Mouse (Mus musculus): Measurements from ENCODE around the gene Plxdc1. TPM values are rescaled to one million over a fixed set of nuclear protein-coding genes. Genes with fewer than 3 reads are reported as not detected.
A peak's percentile ranks its signal among the peaks of the same experiment; 100 is the strongest.

Gene Plxdc1
- polyA plus RNA-seq, 1 experiment from 2014 or later: 0.44 TPM

DNA sequence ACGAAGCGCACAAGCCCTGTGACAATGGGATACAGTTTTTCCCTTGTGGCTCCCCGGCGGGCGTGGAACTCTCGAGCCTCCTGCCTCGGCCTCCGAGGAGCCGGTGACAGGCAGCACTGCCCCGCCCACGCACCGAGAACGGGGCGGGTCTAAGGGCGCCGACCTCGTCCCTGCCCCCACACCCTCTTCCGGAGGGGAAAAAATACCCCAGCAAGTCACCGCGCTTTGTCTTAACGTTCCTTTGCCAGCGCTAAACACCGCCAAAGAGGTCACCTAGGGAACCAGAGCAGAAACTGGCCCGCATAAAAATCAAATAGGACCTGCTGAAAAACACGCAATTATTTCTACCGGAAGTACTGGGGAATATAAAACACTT is 102.7 kb downstream of the Plxdc1 start:
- Histone ChIP-seq H3K27me3 (replicated peaks) (no peaks in the 10 kb centered on the region), H3K27ac (replicated peaks) (peak overlapping the region; percentile 79), H3K9ac (peak overlapping the region; percentile 76), H3K9me3 (0 out of 2 replicates have a peak, but pooled peaks cover 3% of the 10 kb centered on the region), H3K4me3 (peak overlapping the region; percentile 65), H3K4me2 (peak overlapping the region; percentile 71), H3K4me1 (0 out of 2 replicates have a peak, but pooled peaks cover 3% of the 10 kb centered on the region), H3K36me3 (no peaks in the 10 kb centered on the region)
- ATAC-seq (ENCODE audit: extremely low read depth, insufficient number of reproducible peaks, low FRiP score, low TSS enrichment): peak; percentile 57; the same call in 1 of the 2 replicates
- WGBS: 4% methylated on average over 26 of the region's 26 CpGs

DNA sequence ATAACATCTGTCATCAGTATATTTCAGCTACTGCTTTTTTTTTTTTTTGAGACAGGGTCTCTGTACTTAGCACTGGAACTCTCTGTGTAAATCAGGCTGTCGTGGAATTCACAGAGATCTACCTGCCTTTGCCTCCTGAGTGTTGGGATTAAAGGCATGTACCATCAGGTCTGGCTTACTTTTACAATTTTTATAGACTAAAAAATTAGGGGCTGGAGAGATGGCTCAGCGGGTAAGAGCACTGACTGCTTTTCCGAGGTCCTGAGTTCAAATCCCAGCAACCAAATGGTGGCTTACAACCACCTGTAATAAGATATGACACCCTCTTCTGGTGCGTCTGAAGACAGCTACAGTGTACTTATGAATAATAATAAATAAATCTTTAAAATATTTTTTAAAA is 105.9 kb downstream of the Plxdc1 start:
- Histone ChIP-seq H3K4me3 (no peak overlapping the region), H3K4me2 (no peak overlapping the region), H3K36me3 (no peaks in the 10 kb centered on the region), H3K27me3 (replicated peaks) (no peaks in the 10 kb centered on the region), H3K9ac (no peak overlapping the region), H3K9me3 (0 out of 2 replicates have a peak, but pooled peaks cover 3% of the 10 kb centered on the region), H3K27ac (replicated peaks) (no peak overlapping the region), H3K4me1 (0 out of 2 replicates have a peak, but pooled peaks cover 3% of the 10 kb centered on the region)
- WGBS: 86% methylated on average over 4 of the region's 4 CpGs
- no peak for ATAC-seq (ENCODE audit: extremely low read depth, insufficient number of reproducible peaks, low FRiP score, low TSS enrichment)

DNA sequence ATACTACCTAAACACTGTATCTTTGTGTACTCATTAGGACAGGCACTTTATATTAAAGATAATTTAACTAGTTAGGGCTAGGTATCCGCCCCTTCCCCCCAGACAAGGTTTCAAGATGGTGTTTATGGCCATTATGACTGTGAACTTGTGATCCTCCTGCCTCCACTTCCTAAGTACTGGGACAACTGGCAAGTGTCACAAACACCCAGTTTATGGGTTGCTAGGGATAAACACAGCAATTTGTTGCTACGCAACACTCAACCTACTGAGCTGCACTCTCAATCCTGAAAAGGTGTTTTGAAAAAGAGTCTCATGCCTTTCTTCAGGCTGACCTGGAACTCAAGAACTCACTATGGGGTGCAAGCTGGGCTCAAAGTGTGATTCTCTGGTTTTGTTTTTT is 108.9 kb downstream of the Plxdc1 start:
- ATAC-seq (ENCODE audit: extremely low read depth, insufficient number of reproducible peaks, low FRiP score, low TSS enrichment): no peak
- Histone ChIP-seq H3K27me3 (replicated peaks) (no peaks in the 10 kb centered on the region), H3K4me1 (no peaks in the 10 kb centered on the region), H3K9me3 (no peaks in the 10 kb centered on the region), H3K9ac (no peak overlapping the region), H3K36me3 (no peaks in the 10 kb centered on the region), H3K4me3 (no peak overlapping the region), H3K4me2 (no peak overlapping the region), H3K27ac (replicated peaks) (no peak overlapping the region)
- 66% methylated on average over 2 of the region's 2 CpGs for WGBS

DNA sequence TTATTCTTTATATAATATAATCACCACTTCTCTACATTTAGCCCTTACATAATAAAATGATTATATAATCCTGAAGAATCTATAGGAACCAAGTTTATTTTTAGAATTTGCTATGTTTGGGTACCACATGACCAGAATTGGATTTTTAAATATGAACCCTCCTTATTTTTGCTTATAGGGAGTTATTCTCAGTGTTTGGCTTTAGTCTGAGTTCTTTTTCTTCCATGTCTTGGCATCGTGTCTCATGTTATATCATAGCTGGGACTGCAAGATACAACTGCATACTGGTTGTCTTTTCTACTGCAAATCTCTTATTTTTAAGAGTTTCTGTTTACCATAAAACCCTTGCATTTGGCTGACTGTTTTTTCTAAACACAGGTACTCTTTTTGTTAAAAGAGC is 111.8 kb downstream of the Plxdc1 start:
- Histone ChIP-seq H3K4me1 (no peaks in the 10 kb centered on the region), H3K36me3 (no peaks in the 10 kb centered on the region), H3K27ac (replicated peaks) (no peak overlapping the region), H3K27me3 (replicated peaks) (no peaks in the 10 kb centered on the region), H3K9ac (no peak overlapping the region), H3K4me3 (no peak overlapping the region), H3K4me2 (no peak overlapping the region), H3K9me3 (no peaks in the 10 kb centered on the region)
- ATAC-seq (ENCODE audit: extremely low read depth, insufficient number of reproducible peaks, low FRiP score, low TSS enrichment): no peak
- WGBS: 83% methylated on average over 1 of the region's 1 CpGs

Small RNAs within 50 kb of the gene (microRNA-seq; reads per million reads assigned to microRNA genes)
- gene Gm22461 (not detected), gene Gm27597 (not detected)

Other genes with a start within 250 kb of the Plxdc1 start
- gene Pip4k2b, start 241.7 kb downstream of the Plxdc1 start, polyA plus RNA-seq (2015; fragmentation: Nextera tagmentation; extraction: Ambion mirVana): 0.90 and 1.0 TPM in 2 replicates
- gene Cwc25, start 219.9 kb downstream of the Plxdc1 start, polyA plus RNA-seq (2015; fragmentation: Nextera tagmentation; extraction: Ambion mirVana): 10.2 and 10.5 TPM in 2 replicates
- not detected in 2 replicates for gene 1700001P01Rik, start 210.5 kb downstream of the Plxdc1 start, polyA plus RNA-seq (2015; fragmentation: Nextera tagmentation; extraction: Ambion mirVana)
- 376 and 393 TPM in 2 replicates for gene Rpl23, start 204.0 kb downstream of the Plxdc1 start, polyA plus RNA-seq (2015; fragmentation: Nextera tagmentation; extraction: Ambion mirVana)
- 45.1 and 46.0 TPM in 2 replicates for gene Lasp1, start 187.4 kb downstream of the Plxdc1 start, polyA plus RNA-seq (2015; fragmentation: Nextera tagmentation; extraction: Ambion mirVana)
- 5.1 and 5.5 TPM in 2 replicates for gene B230217C12Rik, start 145.7 kb downstream of the Plxdc1 start, polyA plus RNA-seq (2015; fragmentation: Nextera tagmentation; extraction: Ambion mirVana)
- gene Fbxo47, start 102.3 kb downstream of the Plxdc1 start, polyA plus RNA-seq (2015; fragmentation: Nextera tagmentation; extraction: Ambion mirVana): 0.70 and 1.1 TPM in 2 replicates
- 4.6 and 5.1 TPM in 2 replicates for gene Arl5c, start 9.7 kb upstream of the Plxdc1 start, polyA plus RNA-seq (2015; fragmentation: Nextera tagmentation; extraction: Ambion mirVana)
- gene Cacnb1, start 36.6 kb upstream of the Plxdc1 start, polyA plus RNA-seq (2015; fragmentation: Nextera tagmentation; extraction: Ambion mirVana): 6.0 and 6.7 TPM in 2 replicates
- 676 and 751 TPM in 2 replicates for gene Rpl19, start 40.3 kb upstream of the Plxdc1 start, polyA plus RNA-seq (2015; fragmentation: Nextera tagmentation; extraction: Ambion mirVana)
- 0.83 and 0.84 TPM in 2 replicates for gene Stac2, start 67.0 kb upstream of the Plxdc1 start, polyA plus RNA-seq (2015; fragmentation: Nextera tagmentation; extraction: Ambion mirVana)
- 10.8 and 17.2 TPM in 2 replicates for gene Fbxl20, start 164.0 kb upstream of the Plxdc1 start, polyA plus RNA-seq (2015; fragmentation: Nextera tagmentation; extraction: Ambion mirVana)
- 38.1 and 38.5 TPM in 2 replicates for gene Med1, start 206.8 kb upstream of the Plxdc1 start, polyA plus RNA-seq (2015; fragmentation: Nextera tagmentation; extraction: Ambion mirVana)
- gene Cdk12, start 216.6 kb upstream of the Plxdc1 start, polyA plus RNA-seq (2015; fragmentation: Nextera tagmentation; extraction: Ambion mirVana): 5.8 and 6.3 TPM in 2 replicates

Measured in heart, embryonic 13.5 days (tissue).